Mouse (Mus musculus) lung, postnatal 0 days (tissue): ENCODE measurements at regions not wholly inside any gene's neighbourhood (a gene's known extent, or its start where the extent isn't known, plus 50 kb on each side); places are given as distances from the start of the nearest gene placed in this dataset.

ENCODE experiments used
- CTCF ChIP-seq: IDR thresholded peaks from 2 replicates; pipeline ENCODE4 v1.5.1; 2016; ENCODE audit warnings: antibody characterized with exemption, mild to moderate bottlenecking
- EP300 ChIP-seq: IDR thresholded peaks from 2 replicates; pipeline ENCODE4 v1.6.1; 2016; ENCODE audit warnings: antibody characterized with exemption, mild to moderate bottlenecking, control low read depth

GRCm38 (mm10) chr7:35948794-35949193 lies 146.0 kb upstream of the Zfp507 start:
- no peak for TF ChIP-seq EP300
- TF ChIP-seq CTCF: no peak
